Comparison of ENCODE assay signal across 14 mouse cellular contexts in the genomic region with DNA sequence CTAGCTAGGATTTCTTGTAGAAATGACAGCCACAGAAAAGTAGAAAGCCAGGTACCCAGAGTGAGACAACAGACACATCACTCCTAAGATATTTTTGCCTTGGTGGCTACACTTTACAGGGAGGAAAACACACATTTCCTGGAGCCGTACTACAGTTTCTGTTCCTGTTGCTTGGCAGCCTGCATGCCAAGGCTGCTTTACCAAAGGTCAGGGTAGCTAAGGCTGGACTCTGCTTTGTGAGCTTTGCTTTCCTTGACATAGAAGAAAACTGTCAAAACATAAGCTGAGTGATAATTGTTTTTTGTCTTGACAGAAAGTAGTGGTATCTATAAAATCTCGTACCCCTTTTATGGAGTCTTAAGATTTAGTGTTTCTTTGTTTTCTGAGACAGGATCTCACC.
"Had no signal": no experiment of that assay in that cellular context is flagged by ENCODE, and none has a peak within 500 bp of the region (broad histone marks: within the 10 kb centered on the region; RNA-seq: fewer than 3 reads in every experiment).

No protein-coding gene starts in this region.

- ATAC-seq: hindbrain, postnatal 0 days; liver, embryonic 12.5 days had no signal

- H3K4me3 ChIP-seq: left cerebral cortex, adult 2 months; limb, embryonic 10.5 days; liver, embryonic 12.5 days; lung, embryonic 15.5 days; myocyte; neural tube, embryonic 15.5 days had no signal

- H3K4me2 ChIP-seq: liver, embryonic 12.5 days; lung, embryonic 15.5 days; neural tube, embryonic 15.5 days had no signal

- H3K9me3 ChIP-seq: limb, embryonic 10.5 days; liver, embryonic 12.5 days; lung, embryonic 15.5 days; neural tube, embryonic 15.5 days had no signal

- H3K9ac ChIP-seq: liver, embryonic 12.5 days; lung, embryonic 15.5 days; neural tube, embryonic 15.5 days had no signal

- H3K27ac ChIP-seq: hindbrain, postnatal 0 days; left cerebral cortex, adult 2 months; limb, embryonic 10.5 days; liver, embryonic 12.5 days; lung, embryonic 15.5 days; neural tube, embryonic 15.5 days; stomach, postnatal 0 days had no signal

- H3K4me1 ChIP-seq: limb, embryonic 10.5 days; liver, embryonic 12.5 days; lung, embryonic 15.5 days; neural tube, embryonic 15.5 days had no signal

- H3K27me3 ChIP-seq: liver, embryonic 12.5 days; lung, embryonic 15.5 days; neural tube, embryonic 15.5 days had no signal

- DNase-seq: lung, postnatal 14 days; midbrain, embryonic 14.5 days; right cerebral cortex, adult 18-20 months; right cerebral cortex, postnatal 25 days; thymus, adult 18-20 months; thymus, postnatal 14 days had no signal
